Mouse (Mus musculus): ENCODE data around the gene Ncaph2. TPM values are rescaled to one million over a fixed set of nuclear protein-coding genes. Genes with fewer than 3 reads are reported as not detected.

Ncaph2 gene
- polyA plus RNA-seq, 1 experiment from 2014 or later: 65.2 TPM

DNA sequence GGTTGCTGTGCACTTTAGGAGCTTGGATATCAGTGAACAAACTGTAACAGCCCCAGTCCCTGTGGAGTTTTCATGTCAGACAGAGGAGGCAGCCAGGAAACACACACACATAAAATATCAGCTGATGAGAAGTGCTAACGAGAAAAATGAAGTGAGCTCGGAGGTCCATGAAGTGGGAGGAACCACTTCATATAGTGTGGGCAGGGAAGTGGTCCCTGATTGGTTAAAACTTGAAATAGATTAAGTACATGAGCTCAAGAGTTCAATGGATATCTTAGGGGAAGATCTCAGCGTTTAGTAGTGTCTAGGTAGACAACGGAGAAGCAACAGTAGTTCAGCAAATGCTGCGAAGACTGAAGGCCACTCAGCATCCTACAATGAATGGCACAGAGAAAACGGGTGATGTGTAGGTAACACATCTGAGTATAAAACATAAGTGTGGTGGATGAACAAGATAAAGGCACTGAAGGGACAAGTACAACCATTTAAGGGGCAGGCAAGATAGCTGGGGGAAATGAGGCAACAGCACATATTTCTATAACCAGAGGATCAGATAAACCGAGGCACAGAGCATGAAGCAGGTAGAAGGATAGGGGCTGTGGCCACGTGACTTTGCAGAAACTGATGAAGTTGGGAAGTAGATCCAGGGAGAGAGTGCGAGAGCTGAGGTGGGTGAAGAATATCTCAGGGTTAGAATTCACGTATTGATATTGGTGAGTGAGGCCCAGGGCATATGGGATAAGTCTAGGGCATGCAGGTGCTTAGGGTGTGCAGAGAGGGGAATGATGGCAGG is 49.5 kb downstream of the Ncaph2 start:
- no peak overlapping the region for H3K9ac ChIP-seq (ENCODE audit: low read depth, low read length)
- TF ChIP-seq CTCF (IDR thresholded peaks at IDR 0.05; ENCODE audit: low read depth): no peak
- no peak overlapping the region for H3K4me2 ChIP-seq (replicated peaks; ENCODE audit: low read depth)
- H3K4me3 ChIP-seq (ENCODE audit: low read depth, low read length): no peak overlapping the region
- H3K27ac ChIP-seq (ENCODE audit: low read depth, low read length): no peak overlapping the region
- H3K36me3 ChIP-seq (ENCODE audit: control insufficient read depth, insufficient read depth): no peaks in the 10 kb centered on the region
- H3K27me3 ChIP-seq (replicated peaks; ENCODE audit: control insufficient read depth, insufficient read depth, low read length): no peaks in the 10 kb centered on the region
- H3K4me1 ChIP-seq (replicated peaks; ENCODE audit: control insufficient read depth, insufficient read depth, low read length): no peaks in the 10 kb centered on the region
- WGBS: 81% methylated on average over 10 of the region's 10 CpGs
- H3K9me3 ChIP-seq (ENCODE audit: control insufficient read depth): no peaks in the 10 kb centered on the region
- no peak for ATAC-seq

GRCm38 (mm10) chr15:89406691-89407090 is 51.2 kb downstream of the Ncaph2 start:
- Histone ChIP-seq H3K4me2 (replicated peaks; ENCODE audit: low read depth) (no peak overlapping the region), H3K4me3 (ENCODE audit: low read depth, low read length) (no peak overlapping the region), H3K27ac (ENCODE audit: low read depth, low read length) (no peak overlapping the region), H3K4me1 (replicated peaks; ENCODE audit: control insufficient read depth, insufficient read depth, low read length) (no peaks in the 10 kb centered on the region), H3K9ac (ENCODE audit: low read depth, low read length) (no peak overlapping the region), H3K9me3 (ENCODE audit: control insufficient read depth) (no peaks in the 10 kb centered on the region), H3K36me3 (ENCODE audit: control insufficient read depth, insufficient read depth) (no peaks in the 10 kb centered on the region), H3K27me3 (replicated peaks; ENCODE audit: control insufficient read depth, insufficient read depth, low read length) (no peaks in the 10 kb centered on the region)
- no peak for ATAC-seq
- no peak for TF ChIP-seq CTCF (IDR thresholded peaks at IDR 0.05; ENCODE audit: low read depth)

GRCm38 (mm10) chr15:89410118-89410517 is 54.6 kb downstream of the Ncaph2 start, which contains the start of gene Syce3:
Gene Syce3, minus strand, starts transcription at chr15:89410503.
- H3K4me3 ChIP-seq (ENCODE audit: low read depth, low read length): no peak within 1 kb of the TSS
- no peak for ATAC-seq
- no peaks in the 10 kb centered on the region for H3K27me3 ChIP-seq (replicated peaks; ENCODE audit: control insufficient read depth, insufficient read depth, low read length)
- no peak within 1 kb of the TSS for H3K27ac ChIP-seq (ENCODE audit: low read depth, low read length)
- H3K36me3 ChIP-seq (ENCODE audit: control insufficient read depth, insufficient read depth): no peaks in the 10 kb centered on the region
- no peak within 1 kb of the TSS for H3K9ac ChIP-seq (ENCODE audit: low read depth, low read length)
- no peak for TF ChIP-seq CTCF (IDR thresholded peaks at IDR 0.05; ENCODE audit: low read depth)
- no peaks in the 10 kb centered on the region for H3K9me3 ChIP-seq (ENCODE audit: control insufficient read depth)
- no peak within 1 kb of the TSS for H3K4me2 ChIP-seq (replicated peaks; ENCODE audit: low read depth)
- no peaks in the 10 kb centered on the region for H3K4me1 ChIP-seq (replicated peaks; ENCODE audit: control insufficient read depth, insufficient read depth, low read length)
- 82% methylated on average over 17 of the region's 24 CpGs for WGBS

GRCm38 (mm10) chr15:89415282-89415681 is 59.8 kb downstream of the Ncaph2 start:
- Histone ChIP-seq H3K4me2 (replicated peaks; ENCODE audit: low read depth) (no peak overlapping the region), H3K4me1 (replicated peaks; ENCODE audit: control insufficient read depth, insufficient read depth, low read length) (no peaks in the 10 kb centered on the region), H3K9ac (ENCODE audit: low read depth, low read length) (no peak overlapping the region), H3K27ac (ENCODE audit: low read depth, low read length) (no peak overlapping the region), H3K36me3 (ENCODE audit: control insufficient read depth, insufficient read depth) (peaks cover 18% of the 10 kb centered on the region), H3K9me3 (ENCODE audit: control insufficient read depth) (no peaks in the 10 kb centered on the region), H3K4me3 (ENCODE audit: low read depth, low read length) (no peak overlapping the region), H3K27me3 (replicated peaks; ENCODE audit: control insufficient read depth, insufficient read depth, low read length) (no peaks in the 10 kb centered on the region)
- no peak for ATAC-seq
- WGBS: 89% methylated on average over 8 of the region's 8 CpGs
- no peak for TF ChIP-seq CTCF (IDR thresholded peaks at IDR 0.05; ENCODE audit: low read depth)

- H3K27me3 ChIP-seq (replicated peaks; ENCODE audit: control insufficient read depth, insufficient read depth, low read length): no peaks in the 10 kb centered on the region
- no peaks in the 10 kb centered on the region for H3K9me3 ChIP-seq (ENCODE audit: control insufficient read depth)
- no peak overlapping the region for H3K4me3 ChIP-seq (ENCODE audit: low read depth, low read length)
- no peak for ATAC-seq
- H3K27ac ChIP-seq (ENCODE audit: low read depth, low read length): no peak overlapping the region
- H3K4me1 ChIP-seq (replicated peaks; ENCODE audit: control insufficient read depth, insufficient read depth, low read length): no peaks in the 10 kb centered on the region
- no peak overlapping the region for H3K4me2 ChIP-seq (replicated peaks; ENCODE audit: low read depth)
- TF ChIP-seq CTCF (IDR thresholded peaks at IDR 0.05; ENCODE audit: low read depth): no peak
- H3K36me3 ChIP-seq (ENCODE audit: control insufficient read depth, insufficient read depth): peaks cover 39% of the 10 kb centered on the region
- no peak overlapping the region for H3K9ac ChIP-seq (ENCODE audit: low read depth, low read length)
- 92% methylated on average over 9 of the region's 9 CpGs for WGBS
Observed at GRCm38 (mm10) chr15:89421938-89422337, 66.4 kb downstream of the Ncaph2 start.

Small RNA genes lying within 50 kb of the gene (microRNA-seq; reads per million reads assigned to microRNA genes)
- not detected for gene Mir6959

Other genes starting within 250 kb of the Ncaph2 start
- 3.6 and 4.2 TPM in 2 replicates for gene Tubgcp6, start 232.6 kb upstream of the Ncaph2 start, polyA plus RNA-seq (2015; fragmentation: Nextera tagmentation; extraction: Ambion mirVana)
- gene Hdac10, start 227.0 kb upstream of the Ncaph2 start, polyA plus RNA-seq (2015; fragmentation: Nextera tagmentation; extraction: Ambion mirVana): 7.6 and 8.6 TPM in 2 replicates
- gene Mapk12, start 215.0 kb upstream of the Ncaph2 start, polyA plus RNA-seq (2015; fragmentation: Nextera tagmentation; extraction: Ambion mirVana): 2.3 and 2.7 TPM in 2 replicates
- gene Mapk11, start 206.1 kb upstream of the Ncaph2 start, polyA plus RNA-seq (2015; fragmentation: Nextera tagmentation; extraction: Ambion mirVana): 1.6 and 1.9 TPM in 2 replicates
- 71.5 and 74.0 TPM in 2 replicates for gene Plxnb2, start 174.9 kb upstream of the Ncaph2 start, polyA plus RNA-seq (2015; fragmentation: Nextera tagmentation; extraction: Ambion mirVana)
- gene Dennd6b, start 159.2 kb upstream of the Ncaph2 start, polyA plus RNA-seq (2015; fragmentation: Nextera tagmentation; extraction: Ambion mirVana): 3.2 and 3.4 TPM in 2 replicates
- gene Ppp6r2, start 144.2 kb upstream of the Ncaph2 start, polyA plus RNA-seq (2015; fragmentation: Nextera tagmentation; extraction: Ambion mirVana): 17.7 and 21.3 TPM in 2 replicates
- 22.2 and 24.2 TPM in 2 replicates for gene Sbf1, start 40.4 kb upstream of the Ncaph2 start, polyA plus RNA-seq (2015; fragmentation: Nextera tagmentation; extraction: Ambion mirVana)
- 0.14 TPM in 1 of 2 replicates, not detected in the other for gene Adm2, start 33.0 kb upstream of the Ncaph2 start, polyA plus RNA-seq (2015; fragmentation: Nextera tagmentation; extraction: Ambion mirVana)
- not detected in 2 replicates for gene Miox, start 21.3 kb upstream of the Ncaph2 start, polyA plus RNA-seq (2015; fragmentation: Nextera tagmentation; extraction: Ambion mirVana)
- 19.1 and 20.5 TPM in 2 replicates for gene Lmf2, start 60 bp upstream of the Ncaph2 start, polyA plus RNA-seq (2015; fragmentation: Nextera tagmentation; extraction: Ambion mirVana)
- 14.6 and 18.0 TPM in 2 replicates for gene Sco2, start 18.1 kb downstream of the Ncaph2 start, polyA plus RNA-seq (2015; fragmentation: Nextera tagmentation; extraction: Ambion mirVana)
- 3.6 and 4.8 TPM in 2 replicates for gene Tymp, start 21.3 kb downstream of the Ncaph2 start, polyA plus RNA-seq (2015; fragmentation: Nextera tagmentation; extraction: Ambion mirVana)
- 2.1 and 3.2 TPM in 2 replicates for gene Odf3b, start 23.6 kb downstream of the Ncaph2 start, polyA plus RNA-seq (2015; fragmentation: Nextera tagmentation; extraction: Ambion mirVana)
- gene Klhdc7b, start 29.2 kb downstream of the Ncaph2 start, polyA plus RNA-seq (2015; fragmentation: Nextera tagmentation; extraction: Ambion mirVana): not detected in 2 replicates
- gene Syce3, start 54.8 kb downstream of the Ncaph2 start, polyA plus RNA-seq (2015; fragmentation: Nextera tagmentation; extraction: Ambion mirVana): 3.4 and 5.0 TPM in 2 replicates
- gene Cpt1b, start 70.1 kb downstream of the Ncaph2 start, polyA plus RNA-seq (2015; fragmentation: Nextera tagmentation; extraction: Ambion mirVana): 0.43 and 0.46 TPM in 2 replicates
- gene C730034F03Rik, start 73.9 kb downstream of the Ncaph2 start, polyA plus RNA-seq (2015; fragmentation: Nextera tagmentation; extraction: Ambion mirVana): 1.1 and 1.3 TPM in 2 replicates
- not detected in 2 replicates for gene Gm44502, start 74.0 kb downstream of the Ncaph2 start, polyA plus RNA-seq (2015; fragmentation: Nextera tagmentation; extraction: Ambion mirVana)
- 85.8 and 92.3 TPM in 2 replicates for gene Chkb, start 74.2 kb downstream of the Ncaph2 start, polyA plus RNA-seq (2015; fragmentation: Nextera tagmentation; extraction: Ambion mirVana)
- gene Mapk8ip2, start 98.2 kb downstream of the Ncaph2 start, polyA plus RNA-seq (2015; fragmentation: Nextera tagmentation; extraction: Ambion mirVana): 1.9 and 2.0 TPM in 2 replicates
- 32.0 and 36.2 TPM in 2 replicates for gene Arsa, start 121.7 kb downstream of the Ncaph2 start, polyA plus RNA-seq (2015; fragmentation: Nextera tagmentation; extraction: Ambion mirVana)
- 0.51 and 0.73 TPM in 2 replicates for gene Shank3, start 143.9 kb downstream of the Ncaph2 start, polyA plus RNA-seq (2015; fragmentation: Nextera tagmentation; extraction: Ambion mirVana)
- 0.10 and 0.14 TPM in 2 replicates for gene Acr, start 212.6 kb downstream of the Ncaph2 start, polyA plus RNA-seq (2015; fragmentation: Nextera tagmentation; extraction: Ambion mirVana)
- 7.1 and 7.6 TPM in 2 replicates for gene Rabl2, start 236.2 kb downstream of the Ncaph2 start, polyA plus RNA-seq (2015; fragmentation: Nextera tagmentation; extraction: Ambion mirVana)

All from intestine, postnatal 0 days (tissue).